Mouse (Mus musculus) stomach, embryonic 14.5 days (tissue): ENCODE measurements around the gene Mttp. TPM values are rescaled to one million over a fixed set of nuclear protein-coding genes. Genes with fewer than 3 reads are reported as not detected.

ENCODE experiments used
- ATAC-seq: fragments of 200-750 bp; cut with Nextera tagmentation; 2 replicates; pipeline ENCODE4 v1.8.0; 2017; ENCODE audit warnings: low read depth, moderate TSS enrichment; ENCODE audit not compliant: insufficient number of reproducible peaks, insufficient read depth, low FRiP score
- H3K27ac ChIP-seq: fragments of 300-500 bp; sonication (generic); 2 replicates; pipeline ENCODE4 v1.5.1; 2014; ENCODE audit warnings: mild to moderate bottlenecking, low read length, moderate library complexity, mixed read lengths
- H3K27me3 ChIP-seq: fragments of 300-500 bp; sonication (generic); 2 replicates; pipeline ENCODE4 v1.6.1; 2014; ENCODE audit warnings: low read length, control low read depth, mixed read lengths; ENCODE audit not compliant: control insufficient read depth, insufficient read depth
- H3K36me3 ChIP-seq: fragments of 300-500 bp; sonication (generic); 2 replicates; pipeline ENCODE4 v1.6.1; 2014; ENCODE audit warnings: mild to moderate bottlenecking, control low read depth, low read length, moderate library complexity, mixed read lengths; ENCODE audit not compliant: control insufficient read depth, insufficient read depth
- H3K4me1 ChIP-seq: fragments of 300-500 bp; sonication (generic); 2 replicates; pipeline ENCODE4 v1.6.1; 2014; ENCODE audit warnings: low read length, control low read depth, mixed read lengths; ENCODE audit not compliant: control insufficient read depth, insufficient read depth
- H3K4me2 ChIP-seq: fragments of 300-500 bp; sonication (generic); replicated peaks from 2 replicates; pipeline ENCODE4 v1.6.1; 2014; ENCODE audit warnings: low read depth, low read length, control low read depth
- H3K4me3 ChIP-seq: fragments of 300-500 bp; sonication (generic); 2 replicates; pipeline ENCODE4 v1.5.1; 2014; ENCODE audit warnings: low read depth, low read length, control low read depth
- H3K9ac ChIP-seq: fragments of 300-500 bp; sonication (generic); replicated peaks from 2 replicates; pipeline ENCODE4 v1.6.1; 2014; ENCODE audit warnings: low read depth, mild to moderate bottlenecking, control low read depth, low read length, moderate library complexity, mixed read lengths
- H3K9me3 ChIP-seq: fragments of 300-500 bp; sonication (generic); 2 replicates; pipeline ENCODE4 v1.6.1; 2016; ENCODE audit warnings: low read depth, low read length, control low read depth; ENCODE audit not compliant: control insufficient read depth
- WGBS: fragments of 180-500 bp; shearing (Covaris S2); extraction: QIAGEN DNeasy Blood & Tissue Kit; methylation state at CpG from one replicate; pipeline ENCODE4 v1.1.7; 2014; 5-methylcytosine and 5-hydroxymethylcytosine counted together
- polyA plus RNA-seq: library from polyadenylated mRNA; unstranded; fragments of >200 nt; fragmentation: Nextera tagmentation; extraction: Ambion mirVana; gene quantifications from 2 replicates; pipeline ENCODE4 v1.2.1, GENCODE M21; 2014

Gene Mttp
- polyA plus RNA-seq, 1 experiment from 2014 or later: 8.8 TPM

DNA sequence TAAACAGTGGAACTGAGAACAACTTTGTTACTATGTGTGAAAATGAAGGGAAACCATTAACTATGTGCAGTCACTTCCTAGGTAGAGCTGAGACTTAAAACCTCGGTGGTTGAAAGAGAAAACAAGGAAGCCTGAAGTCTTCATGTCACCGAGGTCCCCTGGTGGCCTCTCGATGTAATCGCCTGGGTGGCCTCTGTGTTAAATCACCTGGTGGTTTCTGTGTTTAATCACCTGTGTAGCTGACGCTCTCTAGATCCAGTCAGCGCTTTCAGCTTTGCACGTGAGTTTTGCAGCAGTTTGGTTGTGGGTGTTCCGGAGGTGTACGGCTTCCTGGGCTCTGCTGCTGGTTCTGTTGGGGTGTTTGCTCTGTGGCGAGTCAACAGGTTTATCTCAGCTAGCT, 28.5 kb upstream of the Mttp start:
- H3K36me3 ChIP-seq: no peaks in the 10 kb centered on the region
- WGBS: 81% methylated on average over 10 of the region's 10 CpGs
- H3K27ac ChIP-seq: no peak overlapping the region
- no peak for ATAC-seq
- no peak overlapping the region for H3K4me3 ChIP-seq
- no peak overlapping the region for H3K9ac ChIP-seq
- no peaks in the 10 kb centered on the region for H3K27me3 ChIP-seq
- H3K9me3 ChIP-seq: no peaks in the 10 kb centered on the region
- peaks cover 5% of the 10 kb centered on the region; the same call in 1 of the 2 replicates for H3K4me1 ChIP-seq
- no peak overlapping the region for H3K4me2 ChIP-seq

DNA sequence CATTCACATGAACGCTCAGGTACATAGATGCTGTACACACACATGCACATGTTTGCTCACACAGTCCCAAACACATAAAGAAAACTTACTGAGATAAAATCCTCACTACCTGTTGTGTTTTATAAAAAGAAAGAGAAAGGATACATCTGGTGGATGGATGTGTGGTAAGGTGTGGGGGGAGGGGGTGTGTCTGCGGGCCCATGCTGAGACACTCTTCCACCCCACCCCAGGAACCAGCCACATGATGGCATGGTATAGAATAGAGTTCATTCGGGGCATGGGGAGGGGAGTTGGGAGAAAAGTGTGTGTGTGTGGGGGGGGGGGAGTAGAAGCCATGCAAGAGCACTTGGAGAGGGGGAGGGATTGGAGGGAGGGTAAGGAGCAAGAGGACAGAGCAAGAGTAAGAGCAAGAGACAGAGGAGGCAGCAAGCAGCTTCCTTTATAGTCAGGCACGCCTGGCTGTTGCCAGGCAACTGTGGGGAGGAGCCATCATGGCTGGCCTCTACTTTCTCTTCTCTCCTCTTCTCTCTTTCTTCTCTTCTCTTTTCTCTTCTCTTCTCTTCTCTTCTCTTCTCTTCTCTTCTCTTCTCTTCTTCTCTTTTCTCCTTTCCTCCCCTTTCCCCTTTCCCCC, 17.9 kb upstream of the Mttp start:
- ATAC-seq: no peak
- Histone ChIP-seq H3K9me3 (no peaks in the 10 kb centered on the region), H3K4me1 (no peaks in the 10 kb centered on the region), H3K9ac (no peak overlapping the region), H3K36me3 (no peaks in the 10 kb centered on the region), H3K4me3 (no peak overlapping the region), H3K27ac (no peak overlapping the region), H3K27me3 (no peaks in the 10 kb centered on the region), H3K4me2 (no peak overlapping the region)
- 62% methylated on average over 4 of the region's 4 CpGs for WGBS

DNA sequence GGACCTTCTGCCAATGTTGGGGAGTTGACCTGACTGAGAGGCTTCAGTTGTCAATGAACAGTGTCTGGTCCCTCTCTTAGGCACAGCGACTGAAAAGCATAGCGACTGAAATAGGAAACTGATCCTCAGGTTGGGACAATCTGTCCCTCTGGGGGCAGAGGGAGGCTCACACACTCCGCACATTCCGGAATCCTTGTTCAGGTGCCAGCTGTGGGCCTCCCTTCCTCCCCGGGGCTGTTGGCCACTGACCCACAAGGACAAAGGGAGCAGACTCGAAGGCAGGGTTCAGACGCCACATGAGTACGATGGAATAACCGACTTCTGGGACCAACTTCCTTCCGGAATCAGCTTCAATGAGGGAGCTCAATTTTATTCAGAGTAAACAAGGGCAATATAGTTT, 16.9 kb upstream of the Mttp start:
- WGBS: 87% methylated on average over 10 of the region's 10 CpGs
- H3K9me3 ChIP-seq: no peaks in the 10 kb centered on the region
- no peak for ATAC-seq

DNA sequence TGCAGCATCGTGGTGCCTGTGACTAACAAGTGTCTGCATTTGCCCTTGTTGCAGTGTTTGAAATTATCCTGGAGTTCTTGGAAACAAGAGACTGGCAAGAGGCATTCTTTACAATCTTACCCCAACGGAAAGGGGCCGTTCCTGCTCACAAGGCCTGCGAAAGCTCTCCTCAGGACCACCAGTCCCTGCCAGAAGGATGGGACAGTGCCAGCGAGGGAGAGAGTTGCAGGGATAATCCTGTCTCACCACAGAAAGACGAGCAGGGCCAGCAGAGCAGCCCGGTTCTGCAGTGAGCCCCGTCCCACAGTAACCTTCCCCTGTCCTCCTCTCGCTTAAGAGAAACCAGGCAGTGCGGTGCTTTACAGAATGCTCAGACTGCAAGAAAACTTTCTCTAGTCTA, 11.9 kb upstream of the Mttp start:
- no peak for ATAC-seq
- Histone ChIP-seq H3K9ac (no peak overlapping the region), H3K4me3 (no peak overlapping the region), H3K4me1 (no peaks in the 10 kb centered on the region), H3K27ac (no peak overlapping the region), H3K9me3 (no peaks in the 10 kb centered on the region), H3K36me3 (no peaks in the 10 kb centered on the region; the same call in 1 of the 2 replicates), H3K4me2 (no peak overlapping the region), H3K27me3 (no peaks in the 10 kb centered on the region)
- 74% methylated on average over 10 of the region's 10 CpGs for WGBS

More for the DNA sequence above, 16.9 kb upstream of the Mttp start:
- Histone ChIP-seq H3K4me1 (no peaks in the 10 kb centered on the region), H3K4me2 (no peak overlapping the region), H3K9ac (no peak overlapping the region), H3K27me3 (no peaks in the 10 kb centered on the region), H3K4me3 (no peak overlapping the region), H3K27ac (no peak overlapping the region), H3K36me3 (no peaks in the 10 kb centered on the region)

DNA sequence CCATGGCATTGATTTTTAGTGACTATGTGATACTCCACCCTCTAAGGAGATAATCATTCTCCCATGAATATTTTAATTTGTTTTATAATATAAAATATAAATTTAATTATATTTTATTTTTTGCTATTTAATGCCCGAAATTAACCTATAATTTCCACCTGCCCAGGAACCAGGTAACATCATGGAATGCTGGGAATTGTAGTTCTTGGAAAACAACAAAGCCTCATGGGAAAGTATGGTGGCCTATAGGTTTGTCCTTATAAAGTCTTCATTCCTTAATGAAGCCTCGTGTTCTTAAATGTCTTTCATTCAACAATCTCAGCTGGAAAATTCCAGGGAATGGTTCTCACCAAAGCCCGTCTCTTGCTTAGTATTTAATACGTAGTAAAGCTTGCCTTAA, 10.3 kb upstream of the Mttp start:
- no peaks in the 10 kb centered on the region; the same call in 1 of the 2 replicates for H3K36me3 ChIP-seq

DNA sequence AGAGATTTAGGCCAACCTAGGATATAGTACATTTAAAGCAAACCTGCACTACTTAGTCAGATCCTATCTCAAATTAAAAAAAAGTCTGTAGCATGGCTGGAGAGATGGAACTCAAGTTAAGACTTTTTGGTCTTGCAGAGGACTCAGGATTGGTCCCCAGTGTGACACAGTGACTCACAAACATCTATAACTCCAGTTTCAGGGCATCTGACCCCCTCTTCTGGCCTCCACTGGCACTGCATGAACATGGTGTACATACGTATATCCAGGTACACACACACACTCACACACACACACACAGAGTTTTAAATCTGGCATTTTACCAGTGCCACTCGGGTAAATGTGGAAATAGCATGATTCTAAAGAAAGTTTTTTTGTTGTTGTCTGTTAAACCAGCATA, 4.0 kb upstream of the Mttp start:
- Histone ChIP-seq H3K4me1 (no peaks in the 10 kb centered on the region), H3K36me3 (no peaks in the 10 kb centered on the region; the same call in 1 of the 2 replicates), H3K4me2 (no peak overlapping the region), H3K9ac (no peak overlapping the region), H3K9me3 (no peaks in the 10 kb centered on the region), H3K27ac (no peak overlapping the region), H3K4me3 (no peak overlapping the region), H3K27me3 (no peaks in the 10 kb centered on the region)
- ATAC-seq: no peak
- 93% methylated on average over 2 of the region's 2 CpGs for WGBS

More for the DNA sequence above, 10.3 kb upstream of the Mttp start:
- H3K4me3 ChIP-seq: no peak overlapping the region
- ATAC-seq: no peak
- no peak overlapping the region for H3K4me2 ChIP-seq
- no peak overlapping the region for H3K9ac ChIP-seq
- WGBS: 89% methylated on average over 4 of the region's 4 CpGs
- no peaks in the 10 kb centered on the region for H3K4me1 ChIP-seq
- no peak overlapping the region for H3K27ac ChIP-seq
- no peaks in the 10 kb centered on the region for H3K27me3 ChIP-seq
- H3K9me3 ChIP-seq: no peaks in the 10 kb centered on the region

DNA sequence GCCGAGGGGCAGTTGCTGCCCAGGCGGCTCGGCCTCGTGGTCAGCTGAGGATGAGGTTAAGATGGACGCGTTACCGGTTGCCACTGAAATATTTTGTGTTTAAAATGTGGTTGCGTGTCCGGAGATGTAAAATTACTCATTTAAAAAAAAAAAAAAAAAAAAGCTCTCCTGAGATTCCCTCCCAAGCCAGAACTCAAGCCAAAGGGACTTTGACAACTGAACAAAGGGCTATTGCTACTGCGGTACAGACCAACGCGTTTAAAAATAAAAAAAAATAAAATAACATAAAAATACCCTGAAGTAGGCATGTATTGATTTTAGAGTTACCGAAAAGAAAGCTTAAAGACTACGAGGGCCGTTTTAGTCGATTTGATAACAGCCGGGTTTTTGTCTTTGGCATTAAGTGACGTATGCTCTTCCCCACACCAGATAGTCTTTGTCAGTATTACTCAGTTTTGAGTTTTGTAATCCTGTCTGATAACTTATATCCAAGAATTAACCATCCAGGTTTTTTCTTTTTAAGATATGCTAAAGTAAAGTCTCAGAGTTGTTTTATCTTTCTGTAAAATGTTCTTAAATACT, 617 bp downstream of the Mttp start:
- Histone ChIP-seq H3K4me3 (peak overlapping the region; percentile 55), H3K27ac (peak overlapping the region; percentile 99), H3K4me2 (peak overlapping the region; percentile 80), H3K9me3 (no peaks in the 10 kb centered on the region), H3K27me3 (no peaks in the 10 kb centered on the region), H3K4me1 (no peaks in the 10 kb centered on the region), H3K36me3 (no peaks in the 10 kb centered on the region; the same call in 1 of the 2 replicates), H3K9ac (peak overlapping the region; percentile 57)
- ATAC-seq: no peak; the same call in 1 of the 2 replicates
- under 1% methylated on average over 18 of the region's 18 CpGs for WGBS

DNA sequence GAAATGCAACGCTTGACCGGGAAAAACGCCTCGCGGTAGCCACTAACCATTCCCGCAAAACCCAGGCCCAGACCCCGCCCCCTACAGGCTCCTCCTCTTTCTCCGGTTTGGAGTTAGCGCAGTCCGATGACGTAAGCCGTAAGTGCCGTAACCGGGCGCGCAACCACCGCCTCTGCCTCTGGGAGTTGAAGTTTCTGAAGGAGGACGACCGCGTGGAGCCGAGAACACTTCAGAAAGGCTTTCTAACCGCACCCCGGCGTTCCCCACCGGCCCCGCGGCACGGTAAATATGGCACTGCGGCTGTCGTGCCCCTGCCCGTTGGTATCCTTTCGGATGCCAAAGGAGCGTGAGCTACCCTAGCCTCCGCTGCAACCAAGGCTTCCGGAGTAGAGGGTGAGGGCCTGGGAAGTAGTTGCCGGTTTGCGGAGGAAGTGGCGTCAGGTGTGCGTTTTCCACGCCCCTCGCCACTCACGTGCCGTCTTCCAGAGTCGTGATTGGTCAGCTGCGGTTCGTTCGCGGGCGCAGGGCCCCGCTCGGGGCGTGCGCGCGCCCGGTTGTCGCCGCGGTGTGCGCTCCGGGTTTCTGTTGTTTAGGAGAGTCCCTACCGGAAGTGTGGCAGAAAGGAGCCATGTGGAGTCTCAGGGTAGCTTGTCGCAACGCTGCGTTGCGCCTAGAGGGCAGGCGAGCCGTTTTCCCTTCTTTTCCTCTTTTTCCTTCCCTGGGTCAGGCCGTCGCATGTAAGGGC, 1.3 kb downstream of the Mttp start, which contains the start of gene Trmt10a:
Gene Trmt10a, plus strand, starts transcription at position 134 of the 745 bp plus-strand sequence.
- H3K4me1 ChIP-seq: no peaks in the 10 kb centered on the region
- H3K27me3 ChIP-seq: no peaks in the 10 kb centered on the region
- peak within 1 kb of the TSS; percentile 55 for H3K4me3 ChIP-seq
- peak; percentile 98 for ATAC-seq
- no peaks in the 10 kb centered on the region for H3K9me3 ChIP-seq
- under 1% methylated on average over 70 of the region's 70 CpGs for WGBS
- H3K9ac ChIP-seq: peak within 1 kb of the TSS; percentile 57
- peak within 1 kb of the TSS; percentile 99 for H3K27ac ChIP-seq
- no peaks in the 10 kb centered on the region for H3K36me3 ChIP-seq
- peak within 1 kb of the TSS; percentile 80 for H3K4me2 ChIP-seq
